Mouse (Mus musculus) splenic B cell, adult 2 months (primary cell): ENCODE results near the gene Cdhr4.

Experiments
- DNase-seq: peaks from one replicate; pipeline ENCODE4 v3.0.0-alpha.2; 2011; ENCODE audit warnings: low read depth, low spot score
- H3K27me3 ChIP-seq: 2 replicates; pipeline ENCODE4 v1.6.1; 2012; ENCODE audit warnings: mild to moderate bottlenecking, low read length, moderate library complexity, mixed read lengths; ENCODE audit not compliant: control insufficient read depth, poor library complexity, insufficient read depth, severe bottlenecking
- H3K36me3 ChIP-seq: 2 replicates; pipeline ENCODE4 v1.6.1; 2012; ENCODE audit warnings: mild to moderate bottlenecking, low read length, moderate library complexity, mixed read lengths; ENCODE audit not compliant: control insufficient read depth, poor library complexity, insufficient read depth, severe bottlenecking

Gene Cdhr4

DNA sequence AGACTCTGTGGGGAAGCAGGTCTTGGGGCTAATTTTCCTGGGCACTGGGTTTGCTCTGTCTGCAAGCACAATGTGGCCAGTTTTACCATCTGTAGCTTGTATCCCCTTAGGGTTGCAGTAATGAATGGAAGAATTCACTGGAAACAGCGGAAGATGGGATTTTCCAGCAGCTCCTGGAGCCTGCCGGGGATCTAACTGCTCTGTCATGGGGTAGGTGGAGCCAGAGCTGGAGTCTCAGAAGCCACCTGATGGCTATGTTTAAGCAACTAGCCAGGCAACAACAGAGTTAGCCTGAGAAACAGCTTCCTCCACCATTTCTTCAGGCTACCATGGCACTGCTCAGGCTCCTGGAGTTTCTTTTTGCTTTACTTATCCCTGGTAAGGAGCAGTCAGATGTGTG is at the start of gene Cdhr4:
Cdhr4 (plus strand) TSS at position 301 of the 400 bp plus-strand sequence.
- Histone ChIP-seq H3K27me3 (no peaks in the 10 kb centered on the region), H3K36me3 (no peaks in the 10 kb centered on the region)
- DNase-seq: no peak

DNA sequence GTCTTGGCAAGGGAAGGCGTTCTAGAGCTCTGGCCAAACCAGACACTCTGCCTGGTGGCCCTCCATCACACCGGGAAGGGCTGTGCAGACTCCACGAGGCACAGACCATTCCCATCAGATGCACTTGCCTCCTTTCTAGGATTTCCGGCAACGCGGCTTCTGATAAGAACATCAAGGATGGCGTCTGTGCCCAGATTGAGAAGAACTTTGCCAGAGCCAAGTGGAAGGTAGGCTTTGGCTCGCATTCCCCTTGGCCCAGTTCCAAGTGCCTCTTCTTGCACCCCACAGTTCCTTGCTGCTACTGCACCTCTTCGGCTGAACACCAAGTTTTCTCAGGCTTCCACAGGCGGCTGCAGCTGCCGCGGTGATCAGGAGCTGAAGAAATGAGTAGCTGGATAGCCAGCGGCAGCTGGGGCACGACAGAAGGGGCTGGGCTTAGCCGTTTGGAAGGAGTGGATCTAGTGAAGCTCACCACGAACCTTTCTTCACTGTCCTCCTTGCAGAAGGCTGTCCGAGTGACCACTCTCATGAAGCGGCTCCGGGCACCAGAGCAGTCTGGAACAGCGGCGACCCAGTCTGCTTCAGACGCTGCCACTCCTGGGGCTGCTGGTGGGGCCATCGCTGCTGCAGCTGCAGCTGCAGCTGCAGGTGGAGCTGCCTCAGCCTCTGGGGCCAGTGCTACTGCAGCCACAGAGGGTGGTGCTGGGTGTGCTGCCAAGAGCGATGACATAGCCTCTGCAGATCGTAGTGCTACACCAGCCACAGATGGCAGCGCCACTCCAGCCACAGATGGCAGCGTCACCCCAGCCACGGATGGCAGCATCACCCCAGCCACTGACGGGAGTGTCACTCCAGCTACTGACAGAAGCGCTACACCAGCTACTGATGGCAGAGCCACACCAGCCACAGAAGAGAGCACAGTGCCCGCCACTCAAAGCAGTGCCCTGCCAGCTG is 44.8 kb upstream of the Cdhr4 start:
- H3K36me3 ChIP-seq: no peaks in the 10 kb centered on the region
- no peaks in the 10 kb centered on the region for H3K27me3 ChIP-seq
- DNase-seq: no peak

DNA sequence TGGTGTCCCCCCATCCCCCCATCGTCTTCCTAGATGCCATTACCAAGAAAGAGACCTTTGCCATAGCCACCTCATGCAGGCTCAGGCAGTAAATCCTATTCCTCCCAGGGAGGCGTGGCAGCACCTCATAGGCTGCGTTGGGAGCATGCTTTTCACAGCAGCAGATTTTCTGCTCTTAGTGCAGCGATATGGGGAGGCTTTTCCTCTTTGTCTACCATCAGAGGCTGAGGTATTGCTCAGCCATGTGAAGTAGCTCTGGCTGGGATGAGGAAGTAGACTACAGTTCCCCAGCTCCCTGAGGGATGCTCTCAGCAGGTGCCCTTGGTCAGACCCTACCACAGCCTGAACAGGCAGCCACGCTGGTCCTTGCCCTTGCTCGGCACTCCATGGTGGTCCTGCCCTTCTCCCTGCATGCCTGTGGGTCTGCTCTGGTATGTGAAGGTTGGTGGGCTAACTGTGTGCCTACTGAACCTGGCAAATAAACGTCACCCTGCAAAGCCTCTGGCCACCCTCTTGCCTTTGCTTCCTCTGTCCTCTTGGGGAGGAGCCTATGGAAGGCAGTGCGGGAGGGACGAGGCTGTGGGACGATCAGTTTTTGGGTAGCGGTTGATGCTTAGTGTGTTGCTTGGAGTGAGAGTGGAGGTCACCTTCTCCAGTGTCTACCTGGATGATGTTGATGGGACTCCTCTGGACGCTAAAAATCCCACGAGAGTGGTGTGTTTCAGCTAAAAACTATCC is 42.9 kb upstream of the Cdhr4 start:
- H3K36me3 ChIP-seq: no peaks in the 10 kb centered on the region
- peak; percentile 26 for DNase-seq
- no peaks in the 10 kb centered on the region for H3K27me3 ChIP-seq

DNA sequence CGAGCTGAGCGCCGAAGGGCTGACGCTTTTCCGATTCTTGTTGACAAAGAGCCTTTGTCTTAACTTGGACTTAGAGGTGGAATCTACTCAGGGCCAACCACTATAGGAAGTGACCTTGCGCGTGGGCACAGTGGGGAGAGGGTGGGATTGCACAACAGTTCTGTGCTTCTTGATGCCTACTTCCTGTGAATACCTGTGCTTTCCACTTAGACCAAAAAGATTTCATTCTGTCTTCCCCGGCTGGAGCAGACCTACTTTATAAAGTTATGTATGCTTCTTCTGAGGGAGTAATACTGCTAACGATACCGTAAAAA is 42.4 kb upstream of the Cdhr4 start, which contains the start of gene Traip:
Traip (plus strand) TSS at position 215 of the 314 bp plus-strand sequence.
- no peak for DNase-seq
- Histone ChIP-seq H3K27me3 (no peaks in the 10 kb centered on the region), H3K36me3 (no peaks in the 10 kb centered on the region)

DNA sequence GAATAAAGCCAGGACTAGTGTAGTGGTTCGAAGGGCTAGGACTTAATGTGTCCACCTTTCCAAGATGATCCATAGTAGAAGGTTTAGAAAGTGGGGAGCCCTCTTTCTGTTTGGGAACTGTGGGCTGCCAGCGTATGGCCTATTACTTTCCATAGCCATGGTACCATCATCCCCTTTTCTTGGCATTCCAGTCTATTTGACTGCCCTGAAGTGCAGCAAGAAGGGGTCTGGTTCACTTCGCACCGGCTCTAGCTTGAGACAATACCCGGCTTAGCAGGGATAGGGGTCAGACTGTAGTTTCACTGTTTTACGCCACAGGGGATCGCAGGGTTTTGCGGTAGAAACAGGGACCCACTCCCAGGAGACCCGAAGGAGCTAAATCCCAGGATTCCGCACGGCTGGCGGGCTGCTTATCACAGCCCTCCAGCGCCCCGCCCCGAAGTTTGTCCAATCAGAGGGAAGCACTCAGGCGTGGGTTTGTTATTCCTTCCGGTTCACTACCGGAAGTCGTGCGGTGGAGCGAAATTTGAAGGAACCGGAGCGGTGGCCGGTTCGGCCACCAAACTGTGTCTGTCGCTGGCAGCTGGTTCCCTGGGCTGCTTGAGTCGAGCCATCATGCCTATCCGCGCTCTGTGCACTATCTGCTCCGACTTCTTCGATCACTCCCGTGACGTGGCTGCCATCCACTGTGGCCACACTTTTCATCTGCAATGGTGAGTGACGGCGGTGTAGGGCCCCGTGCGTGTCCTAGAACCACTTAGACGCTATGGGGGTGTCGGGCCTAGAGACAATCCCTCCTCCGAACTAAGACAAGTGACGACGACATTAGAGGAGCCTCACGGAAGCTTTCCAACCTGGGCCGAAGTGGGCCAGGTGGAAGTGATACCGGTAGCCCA is 41.6 kb upstream of the Cdhr4 start:
- H3K27me3 ChIP-seq: no peaks in the 10 kb centered on the region
- peak; percentile 81 for DNase-seq

DNA sequence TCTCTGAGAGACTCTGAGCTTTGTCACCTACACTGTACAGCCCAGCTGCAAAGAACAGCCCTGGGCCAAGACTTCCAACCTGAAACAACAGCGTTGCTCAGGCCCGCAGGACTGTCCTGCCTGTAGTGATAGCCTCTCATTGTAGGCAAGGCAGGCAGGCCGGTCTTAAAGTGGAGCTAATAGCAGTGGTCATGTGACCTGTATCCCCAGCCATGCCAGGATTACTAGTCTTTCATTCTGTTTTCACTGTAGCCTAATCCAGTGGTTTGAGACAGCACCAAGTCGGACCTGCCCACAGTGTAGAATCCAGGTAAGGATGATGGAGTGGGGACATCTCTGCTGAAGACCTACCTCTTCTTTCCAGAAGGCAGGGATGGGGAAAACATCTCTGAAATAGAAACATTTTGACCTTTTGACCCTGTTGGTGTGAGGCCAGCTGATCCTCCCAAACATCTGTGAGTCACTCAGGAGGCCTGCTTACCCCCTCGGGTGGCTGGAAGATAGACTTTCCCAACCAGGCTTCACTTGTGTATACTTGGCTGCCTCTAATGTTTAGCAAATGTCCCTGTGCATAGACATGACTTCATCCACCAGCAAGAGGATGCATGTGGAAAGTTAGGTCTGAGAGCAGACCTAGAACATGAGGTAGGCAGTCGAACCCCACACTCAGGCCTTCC is 36.5 kb upstream of the Cdhr4 start:
- no peak for DNase-seq
- Histone ChIP-seq H3K36me3 (0 out of 2 replicates have a peak, but pooled peaks cover 2% of the 10 kb centered on the region), H3K27me3 (no peaks in the 10 kb centered on the region)

More for the DNA sequence above, 41.6 kb upstream of the Cdhr4 start:
- H3K36me3 ChIP-seq: 0 out of 2 replicates have a peak, but pooled peaks cover under 1% of the 10 kb centered on the region

DNA sequence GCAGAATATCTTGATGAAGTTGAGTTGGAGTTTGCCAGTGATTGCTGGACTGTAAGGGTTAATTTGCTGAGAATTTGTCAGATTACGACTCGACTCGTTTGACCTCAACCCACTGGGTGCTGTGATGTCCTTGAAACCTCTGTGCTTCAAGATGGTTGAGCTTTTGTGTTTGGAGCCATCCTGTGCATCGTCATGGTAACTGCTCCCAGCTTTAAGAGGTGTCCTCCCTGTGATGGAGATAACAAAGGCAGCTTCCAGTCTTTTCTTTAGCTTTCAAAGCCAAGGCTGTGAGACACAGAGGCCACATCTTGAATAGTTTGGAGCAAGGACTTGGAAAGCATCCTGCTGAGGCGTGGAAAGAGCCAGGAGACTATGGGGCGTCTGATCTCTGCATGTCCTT is 35.2 kb upstream of the Cdhr4 start:
- H3K36me3 ChIP-seq: 0 out of 2 replicates have a peak, but pooled peaks cover 2% of the 10 kb centered on the region
- DNase-seq: no peak
- H3K27me3 ChIP-seq: no peaks in the 10 kb centered on the region

DNA sequence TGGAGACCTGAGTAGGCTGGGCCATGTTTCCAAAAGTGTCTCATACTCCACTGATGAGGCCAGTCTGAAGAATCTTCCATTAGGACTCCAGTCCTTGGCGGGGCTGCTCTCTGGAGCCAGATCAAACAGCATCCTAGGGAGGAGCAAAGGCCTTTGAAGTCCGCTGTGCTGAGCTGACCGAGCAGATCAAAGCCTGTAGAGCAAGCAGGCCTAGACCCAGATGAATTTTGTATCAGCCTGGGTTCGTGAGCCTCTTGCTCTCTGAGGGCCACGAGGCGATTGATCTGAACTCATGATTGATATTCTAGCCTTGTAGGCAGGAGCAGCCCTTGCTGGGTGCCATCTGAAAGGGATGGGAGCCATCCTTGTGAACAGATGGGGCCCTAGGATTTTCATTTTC is 32.4 kb upstream of the Cdhr4 start:
- H3K36me3 ChIP-seq: 0 out of 2 replicates have a peak, but pooled peaks cover 2% of the 10 kb centered on the region
- H3K27me3 ChIP-seq: no peaks in the 10 kb centered on the region
- no peak for DNase-seq

DNA sequence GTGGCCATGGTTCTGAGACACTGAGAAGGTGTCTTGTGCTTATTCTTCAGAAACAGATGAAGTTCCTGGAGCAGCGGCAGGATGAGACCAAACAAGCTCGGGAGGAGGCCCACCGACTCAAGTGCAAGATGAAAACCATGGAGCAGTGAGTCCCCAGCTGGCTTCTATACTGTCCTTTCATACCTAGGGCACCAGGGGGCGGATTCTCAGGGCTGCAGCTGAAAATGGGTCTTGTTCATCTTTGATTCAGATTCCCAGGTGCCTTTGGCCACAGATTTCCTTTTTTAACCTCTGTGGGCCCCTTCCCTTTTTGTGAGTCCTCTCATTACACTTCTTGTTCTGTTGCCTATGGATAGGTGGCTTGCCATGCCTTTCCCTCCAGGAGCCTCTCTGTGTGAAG is 31.4 kb upstream of the Cdhr4 start:
- no peaks in the 10 kb centered on the region for H3K36me3 ChIP-seq
- DNase-seq: peak; percentile 41
- H3K27me3 ChIP-seq: no peaks in the 10 kb centered on the region

DNA sequence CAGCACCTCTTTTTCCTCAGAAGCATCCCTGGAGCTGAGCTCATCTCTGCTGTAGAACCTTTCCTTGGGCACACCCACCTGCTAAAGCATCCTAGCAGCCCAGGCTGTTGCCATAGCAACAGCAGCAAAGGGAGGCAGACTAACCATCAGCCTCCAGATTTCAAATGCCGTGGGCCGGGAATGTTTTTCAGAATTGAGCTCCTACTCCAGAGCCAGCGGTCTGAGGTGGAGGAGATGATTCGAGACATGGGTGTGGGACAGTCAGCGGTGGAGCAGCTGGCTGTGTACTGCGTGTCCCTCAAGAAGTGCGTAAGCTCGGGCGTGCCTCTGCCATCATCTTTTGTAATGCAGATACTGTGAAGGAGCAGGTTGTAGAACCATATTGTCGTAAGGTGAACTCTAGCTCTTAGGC is 30.9 kb upstream of the Cdhr4 start:
- Histone ChIP-seq H3K27me3 (no peaks in the 10 kb centered on the region), H3K36me3 (no peaks in the 10 kb centered on the region)
- no peak for DNase-seq

DNA sequence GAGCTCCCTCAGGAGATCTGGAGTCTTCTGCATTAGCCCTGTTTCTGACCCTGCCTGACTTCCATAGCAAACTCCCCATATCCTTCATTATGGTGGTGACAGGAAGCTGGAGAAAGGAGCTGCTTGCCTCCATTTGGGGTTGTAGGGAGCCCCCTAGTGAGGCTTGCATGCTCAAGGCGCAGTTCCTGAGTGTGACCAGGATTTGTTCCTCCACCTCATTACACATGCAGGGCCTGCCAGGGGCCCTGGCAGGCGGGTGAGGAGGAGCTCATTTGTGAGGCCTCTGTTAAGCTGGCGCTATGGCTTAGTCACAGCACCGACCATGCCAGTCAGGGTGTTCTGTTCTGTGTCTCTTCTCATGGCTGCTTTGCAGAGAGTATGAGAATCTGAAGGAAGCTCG is 30.4 kb upstream of the Cdhr4 start:
- DNase-seq: no peak
- no peaks in the 10 kb centered on the region for H3K27me3 ChIP-seq
- no peaks in the 10 kb centered on the region for H3K36me3 ChIP-seq

DNA sequence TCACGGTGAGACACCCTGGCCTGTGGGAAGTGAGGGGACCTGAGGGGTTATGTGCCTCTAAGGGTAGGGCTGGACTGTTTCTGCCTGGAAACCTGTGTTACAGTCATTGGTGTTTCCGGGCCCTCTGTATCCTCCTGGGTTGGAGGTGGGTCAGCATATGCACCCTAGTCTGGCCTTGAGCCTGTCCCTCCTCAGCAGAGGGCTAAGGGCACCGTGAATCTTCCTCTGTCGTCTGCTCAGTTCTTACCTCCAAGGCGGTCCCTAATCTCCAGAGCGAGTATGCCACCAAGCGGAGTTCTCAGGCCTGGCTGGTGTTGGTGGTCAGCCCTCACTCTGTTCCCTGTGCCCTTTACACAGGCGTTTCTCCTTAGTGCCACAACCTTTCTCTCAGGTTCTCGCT is 29.4 kb upstream of the Cdhr4 start:
- Histone ChIP-seq H3K36me3 (no peaks in the 10 kb centered on the region), H3K27me3 (no peaks in the 10 kb centered on the region)
- no peak for DNase-seq

DNA sequence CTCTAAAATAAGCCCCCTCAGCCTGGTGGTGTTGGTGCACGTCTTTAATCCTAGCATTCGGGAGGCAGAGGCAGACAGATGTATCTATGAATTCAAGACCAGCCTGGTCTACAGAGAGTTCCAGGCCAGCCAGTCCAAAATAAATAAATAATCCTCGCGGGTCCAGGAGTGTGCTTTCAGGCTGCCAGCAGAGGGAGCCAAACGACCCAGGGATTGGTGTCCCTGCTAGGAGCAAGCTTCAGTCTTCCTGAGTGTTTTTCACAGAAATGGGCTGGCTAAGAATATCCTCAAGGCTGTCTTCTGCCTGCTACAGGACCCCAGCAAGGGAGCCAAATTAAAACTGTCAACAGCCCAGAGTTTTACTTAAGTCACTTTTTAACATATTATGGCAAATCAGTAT is 28.6 kb upstream of the Cdhr4 start:
- peak; percentile 90 for DNase-seq
- H3K27me3 ChIP-seq: no peaks in the 10 kb centered on the region

DNA sequence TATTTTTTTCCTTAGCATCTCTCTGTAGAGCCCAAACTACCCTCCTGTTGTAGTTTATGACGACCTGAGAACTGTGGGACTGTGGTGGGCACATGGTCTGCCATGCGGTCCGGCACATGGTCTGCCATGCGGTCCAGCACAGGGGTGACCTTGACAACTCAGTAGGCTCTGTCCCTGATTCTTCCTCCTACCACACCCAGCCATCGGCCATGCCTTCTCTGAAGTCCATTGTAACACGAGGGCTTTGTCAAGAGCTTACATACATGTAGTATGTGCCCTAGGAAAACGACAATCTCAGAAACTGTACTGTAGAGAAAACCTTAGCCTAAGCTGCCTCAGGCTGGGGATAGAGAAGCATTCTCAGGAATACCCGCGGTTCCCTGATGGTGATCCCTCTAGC is 27.6 kb upstream of the Cdhr4 start:
- no peaks in the 10 kb centered on the region for H3K27me3 ChIP-seq
- no peaks in the 10 kb centered on the region for H3K36me3 ChIP-seq
- DNase-seq: no peak

More for the DNA sequence above, 28.6 kb upstream of the Cdhr4 start:
- H3K36me3 ChIP-seq: no peaks in the 10 kb centered on the region
